Mouse (Mus musculus) thymus, postnatal 0 days (tissue): Measurements from ENCODE around the gene Ric8a. TPM values are rescaled to one million over a fixed set of nuclear protein-coding genes. Genes with fewer than 3 reads are reported as not detected.

ENCODE experiments used
- DNase-seq: peaks from one replicate; pipeline ENCODE4 v3.0.0-alpha.2; 2015; ENCODE audit warnings: low spot score
- polyA plus RNA-seq: library from polyadenylated mRNA; unstranded; fragments of >200 nt; fragmentation: Nextera tagmentation; extraction: Ambion mirVana; gene quantifications from 2 replicates; pipeline ENCODE4 v1.2.1, GENCODE M21; 2015

The Ric8a gene
- polyA plus RNA-seq = 70.6 and 78.5 TPM in 2 replicates

GRCm38 (mm10) chr7:140856785-140857549, at the start of gene Ric8a:
TSS of gene Ric8a (plus strand) at chr7:140856957.
- peak; percentile 82 for DNase-seq

- peak; percentile 20 for DNase-seq
Observed at GRCm38 (mm10) chr7:140810496-140810895, 46.3 kb upstream of the Ric8a start.

- DNase-seq = no peak
Observed at GRCm38 (mm10) chr7:140811714-140812113, 45.0 kb upstream of the Ric8a start.

GRCm38 (mm10) chr7:140812850-140813249, 43.9 kb upstream of the Ric8a start:
- DNase-seq = no peak

- no peak for DNase-seq
Observed at GRCm38 (mm10) chr7:140820173-140820572, 36.6 kb upstream of the Ric8a start.

GRCm38 (mm10) chr7:140821305-140821652, 35.5 kb upstream of the Ric8a start:
- DNase-seq = no peak

GRCm38 (mm10) chr7:140821653-140822329, 35.0 kb upstream of the Ric8a start, which contains the start of gene Zfp941:
TSS of gene Zfp941 (minus strand) at chr7:140822178.
- DNase-seq = no peak

- no peak for DNase-seq
Observed at GRCm38 (mm10) chr7:140822731-140823130, 34.0 kb upstream of the Ric8a start.

GRCm38 (mm10) chr7:140828171-140828881, 28.4 kb upstream of the Ric8a start:
- DNase-seq = peak; percentile 49

GRCm38 (mm10) chr7:140831447-140831846, 25.3 kb upstream of the Ric8a start:
- DNase-seq = no peak

- DNase-seq = no peak
Observed at GRCm38 (mm10) chr7:140833341-140833740, 23.4 kb upstream of the Ric8a start.

GRCm38 (mm10) chr7:140834968-140835757, 21.6 kb upstream of the Ric8a start, which contains the start of gene Urah:
TSS of gene Urah (plus strand) at chr7:140835018.
- DNase-seq = no peak

GRCm38 (mm10) chr7:140835758-140836087, 21.0 kb upstream of the Ric8a start:
- DNase-seq = no peak

GRCm38 (mm10) chr7:140836243-140837115, 20.3 kb upstream of the Ric8a start:
- no peak for DNase-seq

- DNase-seq = no peak
Observed at GRCm38 (mm10) chr7:140839556-140839955, 17.2 kb upstream of the Ric8a start.

GRCm38 (mm10) chr7:140840750-140841735, 15.7 kb upstream of the Ric8a start:
- no peak for DNase-seq

- DNase-seq = no peak
Observed at GRCm38 (mm10) chr7:140843806-140844205, 13.0 kb upstream of the Ric8a start.

- peak; percentile 88 for DNase-seq
Observed at GRCm38 (mm10) chr7:140844905-140845665, 11.7 kb upstream of the Ric8a start, which contains the start of gene Scgb1c1. TSS of gene Scgb1c1 (plus strand) at chr7:140845547.
